Mouse (Mus musculus): ENCODE results near the gene Nufip2. TPM values are rescaled to one million over a fixed set of nuclear protein-coding genes. Genes with fewer than 3 reads are reported as not detected.
A peak's percentile ranks its signal among the peaks of the same experiment; 100 is the strongest.

Gene Nufip2
- total and polyA plus RNA-seq, 3 experiments, result 22.3 to 113 (median 94.0) TPM

- Histone ChIP-seq H3K4me3 (ENCODE audit: low read depth, low read length) (no peak overlapping the region), H3K4me1 (ENCODE audit: insufficient read depth, low read depth, low read length) (peaks cover 33% of the 10 kb centered on the region), H3K36me3 (replicated peaks) (peaks cover 78% of the 10 kb centered on the region), H3K9me3 (replicated peaks) (no peaks in the 10 kb centered on the region), H3K27me3 (ENCODE audit: insufficient read depth, low read length) (no peaks in the 10 kb centered on the region)
- TF ChIP-seq GATA2 (IDR thresholded peaks at IDR 0.05; ENCODE audit: borderline replicate concordance, low read depth, low read length), result no peak
- TF ChIP-seq TAL1 (conservative IDR thresholded peaks at IDR 0.05; ENCODE audit: low read depth, low read length), result no peak
- TF ChIP-seq GATA1 (IDR thresholded peaks at IDR 0.05; ENCODE audit: borderline replicate concordance, low read length), result no peak
- no peak for TF ChIP-seq CTCF (IDR thresholded peaks at IDR 0.05; ENCODE audit: low read depth, low read length)
- no peak for TF ChIP-seq POLR2AphosphoS5 (IDR thresholded peaks at IDR 0.05; ENCODE audit: insufficient replicate concordance, low read depth, low read length)
- no peak for DNase-seq (ENCODE audit: low spot score)
- no peak for ATAC-seq (ENCODE audit: extremely low read depth, insufficient number of reproducible peaks, low FRiP score, poor library complexity, severe bottlenecking)
Observed at GRCm38 (mm10) chr11:77697232-77697631, 11.3 kb downstream of the Nufip2 start.

GRCm38 (mm10) chr11:77705920-77706319 is 20.0 kb downstream of the Nufip2 start:
- Histone ChIP-seq H3K9me3 (replicated peaks) (no peaks in the 10 kb centered on the region), H3K36me3 (replicated peaks) (peaks cover 76% of the 10 kb centered on the region), H3K27me3 (ENCODE audit: insufficient read depth, low read length) (no peaks in the 10 kb centered on the region), H3K4me1 (ENCODE audit: insufficient read depth, low read depth, low read length) (peaks cover 27% of the 10 kb centered on the region), H3K4me3 (ENCODE audit: low read depth, low read length) (no peak overlapping the region)
- DNase-seq (ENCODE audit: low spot score), result no peak
- peak; percentile 60 for ATAC-seq (ENCODE audit: extremely low read depth, insufficient number of reproducible peaks, low FRiP score, poor library complexity, severe bottlenecking)
- TF ChIP-seq CTCF (IDR thresholded peaks at IDR 0.05; ENCODE audit: low read depth, low read length), result no peak
- TF ChIP-seq POLR2AphosphoS5 (IDR thresholded peaks at IDR 0.05; ENCODE audit: insufficient replicate concordance, low read depth, low read length), result no peak
- TF ChIP-seq GATA2 (IDR thresholded peaks at IDR 0.05; ENCODE audit: borderline replicate concordance, low read depth, low read length), result no peak
- no peak for TF ChIP-seq TAL1 (conservative IDR thresholded peaks at IDR 0.05; ENCODE audit: low read depth, low read length)
- no peak for TF ChIP-seq GATA1 (IDR thresholded peaks at IDR 0.05; ENCODE audit: borderline replicate concordance, low read length)

DNA sequence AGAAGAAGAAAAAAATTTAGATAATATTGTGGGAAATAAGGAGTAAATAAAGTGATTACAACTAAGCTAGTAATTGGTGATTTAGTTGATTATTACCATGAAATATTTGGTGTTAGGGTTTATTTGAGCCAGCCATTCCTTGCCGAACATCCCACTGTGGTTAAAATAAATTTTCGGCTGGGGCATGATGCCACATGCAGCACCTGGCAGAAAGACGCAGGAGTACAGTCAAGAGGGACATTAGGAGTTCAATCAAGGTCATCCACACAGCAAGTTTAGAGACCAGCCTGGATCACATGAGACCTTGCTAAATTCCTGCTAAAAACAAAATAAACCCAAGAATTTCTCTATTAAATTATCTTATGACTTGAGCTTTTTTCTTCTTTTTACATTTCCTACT is 23.1 kb downstream of the Nufip2 start:
- peaks cover 75% of the 10 kb centered on the region for H3K36me3 ChIP-seq (replicated peaks)
- DNase-seq (ENCODE audit: low spot score), result no peak

GRCm38 (mm10) chr11:77713736-77714135 is 27.8 kb downstream of the Nufip2 start:
- no peaks in the 10 kb centered on the region for H3K27me3 ChIP-seq (ENCODE audit: insufficient read depth, low read length)
- peaks cover 5% of the 10 kb centered on the region; the same call in 1 of the 2 replicates for H3K4me1 ChIP-seq (ENCODE audit: insufficient read depth, low read depth, low read length)
- peaks cover 66% of the 10 kb centered on the region for H3K36me3 ChIP-seq (replicated peaks)
- ATAC-seq (ENCODE audit: extremely low read depth, insufficient number of reproducible peaks, low FRiP score, poor library complexity, severe bottlenecking), result no peak
- no peak overlapping the region for H3K4me3 ChIP-seq (ENCODE audit: low read depth, low read length)
- no peak for DNase-seq (ENCODE audit: low spot score)
- no peak for TF ChIP-seq GATA2 (IDR thresholded peaks at IDR 0.05; ENCODE audit: borderline replicate concordance, low read depth, low read length)
- TF ChIP-seq GATA1 (IDR thresholded peaks at IDR 0.05; ENCODE audit: borderline replicate concordance, low read length), result no peak
- no peak for TF ChIP-seq POLR2AphosphoS5 (IDR thresholded peaks at IDR 0.05; ENCODE audit: insufficient replicate concordance, low read depth, low read length)
- no peak for TF ChIP-seq CTCF (IDR thresholded peaks at IDR 0.05; ENCODE audit: low read depth, low read length)
- TF ChIP-seq TAL1 (conservative IDR thresholded peaks at IDR 0.05; ENCODE audit: low read depth, low read length), result no peak
- no peaks in the 10 kb centered on the region for H3K9me3 ChIP-seq (replicated peaks)

More for the DNA sequence above, 23.1 kb downstream of the Nufip2 start:
- TF ChIP-seq GATA1 (IDR thresholded peaks at IDR 0.05; ENCODE audit: borderline replicate concordance, low read length) (no peak), TAL1 (conservative IDR thresholded peaks at IDR 0.05; ENCODE audit: low read depth, low read length) (no peak), POLR2AphosphoS5 (IDR thresholded peaks at IDR 0.05; ENCODE audit: insufficient replicate concordance, low read depth, low read length) (no peak)
- no peaks in the 10 kb centered on the region for H3K27me3 ChIP-seq (ENCODE audit: insufficient read depth, low read length)
- H3K9me3 ChIP-seq (replicated peaks), result no peaks in the 10 kb centered on the region
- peaks cover 21% of the 10 kb centered on the region for H3K4me1 ChIP-seq (ENCODE audit: insufficient read depth, low read depth, low read length)
- no peak overlapping the region for H3K4me3 ChIP-seq (ENCODE audit: low read depth, low read length)
- ATAC-seq (ENCODE audit: extremely low read depth, insufficient number of reproducible peaks, low FRiP score, poor library complexity, severe bottlenecking), result no peak

DNA sequence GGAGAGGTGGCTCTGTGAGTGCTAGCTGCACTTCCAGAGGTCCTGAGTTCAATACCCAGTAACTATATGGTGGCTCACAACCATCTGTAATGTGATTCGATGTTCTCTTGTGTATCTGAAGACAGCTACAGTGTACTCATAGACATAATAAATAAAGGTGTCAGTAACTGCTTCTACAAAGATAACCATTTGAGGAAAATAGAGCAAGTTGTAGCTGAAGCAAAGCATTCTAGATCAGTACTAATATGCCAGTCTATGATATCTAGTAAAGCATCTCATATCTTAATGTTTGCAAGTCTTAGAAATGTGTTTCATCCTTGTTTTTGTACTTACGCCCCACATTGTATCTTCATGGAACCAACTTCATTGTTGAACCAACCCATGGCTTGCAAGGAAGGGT is 33.1 kb downstream of the Nufip2 start:
- H3K36me3 ChIP-seq (replicated peaks), result peaks cover 38% of the 10 kb centered on the region

GRCm38 (mm10) chr11:77721389-77721788 is 35.4 kb downstream of the Nufip2 start:
- H3K4me3 ChIP-seq (ENCODE audit: low read depth, low read length), result no peak overlapping the region
- DNase-seq (ENCODE audit: low spot score) (no peak), ATAC-seq (ENCODE audit: extremely low read depth, insufficient number of reproducible peaks, low FRiP score, poor library complexity, severe bottlenecking) (no peak)
- H3K36me3 ChIP-seq (replicated peaks), result peaks cover 29% of the 10 kb centered on the region
- no peaks in the 10 kb centered on the region for H3K4me1 ChIP-seq (ENCODE audit: insufficient read depth, low read depth, low read length)
- no peaks in the 10 kb centered on the region for H3K9me3 ChIP-seq (replicated peaks)
- no peak for TF ChIP-seq CTCF (IDR thresholded peaks at IDR 0.05; ENCODE audit: low read depth, low read length)
- TF ChIP-seq POLR2AphosphoS5 (IDR thresholded peaks at IDR 0.05; ENCODE audit: insufficient replicate concordance, low read depth, low read length), result no peak
- TF ChIP-seq GATA1 (IDR thresholded peaks at IDR 0.05; ENCODE audit: borderline replicate concordance, low read length), result no peak
- TF ChIP-seq GATA2 (IDR thresholded peaks at IDR 0.05; ENCODE audit: borderline replicate concordance, low read depth, low read length), result no peak
- TF ChIP-seq TAL1 (conservative IDR thresholded peaks at IDR 0.05; ENCODE audit: low read depth, low read length), result no peak
- no peaks in the 10 kb centered on the region for H3K27me3 ChIP-seq (ENCODE audit: insufficient read depth, low read length)

More for the DNA sequence above, 33.1 kb downstream of the Nufip2 start:
- H3K4me1 ChIP-seq (ENCODE audit: insufficient read depth, low read depth, low read length), result no peaks in the 10 kb centered on the region
- no peak overlapping the region for H3K4me3 ChIP-seq (ENCODE audit: low read depth, low read length)
- H3K9me3 ChIP-seq (replicated peaks), result no peaks in the 10 kb centered on the region
- ATAC-seq (ENCODE audit: extremely low read depth, insufficient number of reproducible peaks, low FRiP score, poor library complexity, severe bottlenecking) (no peak), DNase-seq (ENCODE audit: low spot score) (no peak)
- no peak for TF ChIP-seq CTCF (IDR thresholded peaks at IDR 0.05; ENCODE audit: low read depth, low read length)
- TF ChIP-seq POLR2AphosphoS5 (IDR thresholded peaks at IDR 0.05; ENCODE audit: insufficient replicate concordance, low read depth, low read length), result no peak
- TF ChIP-seq TAL1 (conservative IDR thresholded peaks at IDR 0.05; ENCODE audit: low read depth, low read length), result no peak
- no peak for TF ChIP-seq GATA2 (IDR thresholded peaks at IDR 0.05; ENCODE audit: borderline replicate concordance, low read depth, low read length)
- H3K27me3 ChIP-seq (ENCODE audit: insufficient read depth, low read length), result no peaks in the 10 kb centered on the region

All from G1E (cell line).